Mouse (Mus musculus): ENCODE data around the gene Gpc6. TPM values are rescaled to one million over a fixed set of nuclear protein-coding genes. Genes with fewer than 3 reads are reported as not detected.

Gpc6 gene
- polyA plus RNA-seq, 1 experiment from 2014 or later, result 16.8 TPM

GRCm38 (mm10) chr14:117988444-117988843 is 1063.3 kb downstream of the Gpc6 start:
- no peak overlapping the region for H3K4me3 ChIP-seq (replicated peaks; ENCODE audit: low read depth, low read length)
- WGBS, result 90% methylated on average over 10 of the region's 10 CpGs
- no peak for DNase-seq

GRCm38 (mm10) chr14:117990203-117990602 is 1065.1 kb downstream of the Gpc6 start:
- no peak for ATAC-seq (ENCODE audit: low FRiP score, low TSS enrichment)
- H3K9ac ChIP-seq (replicated peaks; ENCODE audit: low read length), result no peak overlapping the region
- H3K9me3 ChIP-seq (ENCODE audit: control insufficient read depth, low read length), result no peaks in the 10 kb centered on the region
- no peaks in the 10 kb centered on the region for H3K36me3 ChIP-seq (ENCODE audit: control insufficient read depth, insufficient read depth, low read length)
- H3K27me3 ChIP-seq (ENCODE audit: control insufficient read depth, insufficient read depth, low read length), result no peaks in the 10 kb centered on the region
- no peak overlapping the region for H3K4me3 ChIP-seq (replicated peaks; ENCODE audit: low read depth, low read length)
- no peak overlapping the region for H3K4me2 ChIP-seq (ENCODE audit: low read length)
- WGBS, result 84% methylated on average over 8 of the region's 8 CpGs
- H3K4me1 ChIP-seq (ENCODE audit: control insufficient read depth, insufficient read depth, low read length), result no peaks in the 10 kb centered on the region
- H3K27ac ChIP-seq (replicated peaks; ENCODE audit: low read depth, low read length), result no peak overlapping the region
- DNase-seq, result no peak

More at GRCm38 (mm10) chr14:117988444-117988843, 1063.3 kb downstream of the Gpc6 start:
- no peak for ATAC-seq (ENCODE audit: low FRiP score, low TSS enrichment)
- Histone ChIP-seq H3K27me3 (ENCODE audit: control insufficient read depth, insufficient read depth, low read length) (no peaks in the 10 kb centered on the region), H3K4me2 (ENCODE audit: low read length) (no peak overlapping the region), H3K9me3 (ENCODE audit: control insufficient read depth, low read length) (no peaks in the 10 kb centered on the region), H3K36me3 (ENCODE audit: control insufficient read depth, insufficient read depth, low read length) (no peaks in the 10 kb centered on the region), H3K4me1 (ENCODE audit: control insufficient read depth, insufficient read depth, low read length) (no peaks in the 10 kb centered on the region), H3K27ac (replicated peaks; ENCODE audit: low read depth, low read length) (no peak overlapping the region), H3K9ac (replicated peaks; ENCODE audit: low read length) (no peak overlapping the region)

GRCm38 (mm10) chr14:117992600-117993256 is 1067.6 kb downstream of the Gpc6 start:
- WGBS, result 83% methylated on average over 8 of the region's 8 CpGs
- H3K36me3 ChIP-seq (ENCODE audit: control insufficient read depth, insufficient read depth, low read length), result no peaks in the 10 kb centered on the region
- H3K4me1 ChIP-seq (ENCODE audit: control insufficient read depth, insufficient read depth, low read length), result no peaks in the 10 kb centered on the region
- no peak overlapping the region for H3K27ac ChIP-seq (replicated peaks; ENCODE audit: low read depth, low read length)
- H3K27me3 ChIP-seq (ENCODE audit: control insufficient read depth, insufficient read depth, low read length), result no peaks in the 10 kb centered on the region
- no peak overlapping the region for H3K4me3 ChIP-seq (replicated peaks; ENCODE audit: low read depth, low read length)
- no peak overlapping the region for H3K4me2 ChIP-seq (ENCODE audit: low read length)
- DNase-seq, result no peak
- no peak for ATAC-seq (ENCODE audit: low FRiP score, low TSS enrichment)
- H3K9me3 ChIP-seq (ENCODE audit: control insufficient read depth, low read length), result no peaks in the 10 kb centered on the region
- no peak overlapping the region for H3K9ac ChIP-seq (replicated peaks; ENCODE audit: low read length)

- no peaks in the 10 kb centered on the region for H3K36me3 ChIP-seq (ENCODE audit: control insufficient read depth, insufficient read depth, low read length)
- ATAC-seq (ENCODE audit: low FRiP score, low TSS enrichment), result no peak
- H3K27ac ChIP-seq (replicated peaks; ENCODE audit: low read depth, low read length), result no peak overlapping the region
- no peaks in the 10 kb centered on the region for H3K27me3 ChIP-seq (ENCODE audit: control insufficient read depth, insufficient read depth, low read length)
- H3K4me2 ChIP-seq (ENCODE audit: low read length), result no peak overlapping the region
- no peaks in the 10 kb centered on the region for H3K4me1 ChIP-seq (ENCODE audit: control insufficient read depth, insufficient read depth, low read length)
- H3K9ac ChIP-seq (replicated peaks; ENCODE audit: low read length), result no peak overlapping the region
- DNase-seq, result no peak
- no peaks in the 10 kb centered on the region for H3K9me3 ChIP-seq (ENCODE audit: control insufficient read depth, low read length)
- no peak overlapping the region for H3K4me3 ChIP-seq (replicated peaks; ENCODE audit: low read depth, low read length)
- 92% methylated on average over 6 of the region's 6 CpGs for WGBS
Observed at GRCm38 (mm10) chr14:117993845-117994244, 1068.7 kb downstream of the Gpc6 start.

GRCm38 (mm10) chr14:118004434-118004833 is 1079.3 kb downstream of the Gpc6 start:
- no peak overlapping the region for H3K4me2 ChIP-seq (ENCODE audit: low read length)
- H3K27ac ChIP-seq (replicated peaks; ENCODE audit: low read depth, low read length), result no peak overlapping the region
- no peaks in the 10 kb centered on the region for H3K36me3 ChIP-seq (ENCODE audit: control insufficient read depth, insufficient read depth, low read length)
- 95% methylated on average over 10 of the region's 10 CpGs for WGBS
- no peak overlapping the region for H3K9ac ChIP-seq (replicated peaks; ENCODE audit: low read length)
- no peak for ATAC-seq (ENCODE audit: low FRiP score, low TSS enrichment)
- no peaks in the 10 kb centered on the region for H3K9me3 ChIP-seq (ENCODE audit: control insufficient read depth, low read length)
- no peak overlapping the region for H3K4me3 ChIP-seq (replicated peaks; ENCODE audit: low read depth, low read length)
- H3K27me3 ChIP-seq (ENCODE audit: control insufficient read depth, insufficient read depth, low read length), result no peaks in the 10 kb centered on the region
- peaks cover 18% of the 10 kb centered on the region for H3K4me1 ChIP-seq (ENCODE audit: control insufficient read depth, insufficient read depth, low read length)
- no peak for DNase-seq

GRCm38 (mm10) chr14:118005697-118006096 is 1080.6 kb downstream of the Gpc6 start:
- 16% methylated on average over 5 of the region's 5 CpGs for WGBS
- peaks cover 18% of the 10 kb centered on the region for H3K4me1 ChIP-seq (ENCODE audit: control insufficient read depth, insufficient read depth, low read length)
- H3K27me3 ChIP-seq (ENCODE audit: control insufficient read depth, insufficient read depth, low read length), result no peaks in the 10 kb centered on the region; the same call in 1 of the 2 replicates
- no peaks in the 10 kb centered on the region for H3K9me3 ChIP-seq (ENCODE audit: control insufficient read depth, low read length)
- no peak overlapping the region for H3K9ac ChIP-seq (replicated peaks; ENCODE audit: low read length)
- no peaks in the 10 kb centered on the region for H3K36me3 ChIP-seq (ENCODE audit: control insufficient read depth, insufficient read depth, low read length)
- H3K4me3 ChIP-seq (replicated peaks; ENCODE audit: low read depth, low read length), result no peak overlapping the region
- ATAC-seq (ENCODE audit: low FRiP score, low TSS enrichment) (no peak), DNase-seq (peak; percentile 86)
- no peak overlapping the region for H3K4me2 ChIP-seq (ENCODE audit: low read length)
- no peak overlapping the region for H3K27ac ChIP-seq (replicated peaks; ENCODE audit: low read depth, low read length)

GRCm38 (mm10) chr14:118009541-118009940 is 1084.4 kb downstream of the Gpc6 start:
- DNase-seq (no peak), ATAC-seq (ENCODE audit: low FRiP score, low TSS enrichment) (no peak)
- Histone ChIP-seq H3K4me2 (ENCODE audit: low read length) (no peak overlapping the region), H3K27ac (replicated peaks; ENCODE audit: low read depth, low read length) (no peak overlapping the region), H3K4me1 (ENCODE audit: control insufficient read depth, insufficient read depth, low read length) (no peaks in the 10 kb centered on the region), H3K9ac (replicated peaks; ENCODE audit: low read length) (no peak overlapping the region), H3K36me3 (ENCODE audit: control insufficient read depth, insufficient read depth, low read length) (no peaks in the 10 kb centered on the region), H3K4me3 (replicated peaks; ENCODE audit: low read depth, low read length) (no peak overlapping the region), H3K9me3 (ENCODE audit: control insufficient read depth, low read length) (no peaks in the 10 kb centered on the region), H3K27me3 (ENCODE audit: control insufficient read depth, insufficient read depth, low read length) (no peaks in the 10 kb centered on the region; the same call in 1 of the 2 replicates)
- 78% methylated on average over 9 of the region's 9 CpGs for WGBS

- WGBS, result 62% methylated on average over 8 of the region's 8 CpGs
- Histone ChIP-seq H3K4me1 (ENCODE audit: control insufficient read depth, insufficient read depth, low read length) (no peaks in the 10 kb centered on the region), H3K9ac (replicated peaks; ENCODE audit: low read length) (no peak overlapping the region), H3K4me3 (replicated peaks; ENCODE audit: low read depth, low read length) (no peak overlapping the region), H3K4me2 (ENCODE audit: low read length) (no peak overlapping the region), H3K36me3 (ENCODE audit: control insufficient read depth, insufficient read depth, low read length) (no peaks in the 10 kb centered on the region), H3K27me3 (ENCODE audit: control insufficient read depth, insufficient read depth, low read length) (no peaks in the 10 kb centered on the region; the same call in 1 of the 2 replicates), H3K27ac (replicated peaks; ENCODE audit: low read depth, low read length) (no peak overlapping the region), H3K9me3 (ENCODE audit: control insufficient read depth, low read length) (no peaks in the 10 kb centered on the region)
- ATAC-seq (ENCODE audit: low FRiP score, low TSS enrichment) (no peak), DNase-seq (no peak)
Observed at GRCm38 (mm10) chr14:118013237-118013636, 1088.1 kb downstream of the Gpc6 start.

GRCm38 (mm10) chr14:118019314-118019713 is 1094.2 kb downstream of the Gpc6 start:
- no peak for ATAC-seq (ENCODE audit: low FRiP score, low TSS enrichment)
- Histone ChIP-seq H3K27ac (replicated peaks; ENCODE audit: low read depth, low read length) (no peak overlapping the region), H3K9ac (replicated peaks; ENCODE audit: low read length) (no peak overlapping the region), H3K9me3 (ENCODE audit: control insufficient read depth, low read length) (no peaks in the 10 kb centered on the region), H3K27me3 (ENCODE audit: control insufficient read depth, insufficient read depth, low read length) (no peaks in the 10 kb centered on the region), H3K4me1 (ENCODE audit: control insufficient read depth, insufficient read depth, low read length) (no peaks in the 10 kb centered on the region), H3K36me3 (ENCODE audit: control insufficient read depth, insufficient read depth, low read length) (no peaks in the 10 kb centered on the region), H3K4me3 (replicated peaks; ENCODE audit: low read depth, low read length) (no peak overlapping the region), H3K4me2 (ENCODE audit: low read length) (no peak overlapping the region)
- DNase-seq, result no peak
- 85% methylated on average over 5 of the region's 5 CpGs for WGBS

Data from midbrain, embryonic 14.5 days (tissue).